Mouse (Mus musculus) C2C12 (cell line): Measurements from ENCODE around the gene Nrm.

Source experiments
- CEBPB ChIP-seq: IDR thresholded peaks from one replicate; pipeline ENCODE4 v1.6.1; 2011; ENCODE audit warnings: low read depth, mild to moderate bottlenecking, control low read depth, moderate library complexity
- CTCF ChIP-seq: IDR thresholded peaks from one replicate; pipeline ENCODE4 v1.5.1; 2011; ENCODE audit not compliant: control insufficient read depth, insufficient read depth, insufficient read length
- MAX ChIP-seq: IDR thresholded peaks from one replicate; pipeline ENCODE4 v1.6.1; 2011; ENCODE audit warnings: mild to moderate bottlenecking, control low read depth
- MYOD1 ChIP-seq: IDR thresholded peaks from one replicate; pipeline ENCODE4 v1.6.1; 2011; ENCODE audit warnings: low read depth; ENCODE audit not compliant: control insufficient read depth, insufficient read length
- MYOG ChIP-seq: IDR thresholded peaks from one replicate; pipeline ENCODE4 v1.6.1; 2011; ENCODE audit not compliant: control insufficient read depth, insufficient read length; ENCODE audit errors: extremely low read depth
- USF1 ChIP-seq: IDR thresholded peaks from one replicate; pipeline ENCODE4 v1.6.1; 2011; ENCODE audit warnings: low read depth, mild to moderate bottlenecking, control low read depth, moderate library complexity

DNA sequence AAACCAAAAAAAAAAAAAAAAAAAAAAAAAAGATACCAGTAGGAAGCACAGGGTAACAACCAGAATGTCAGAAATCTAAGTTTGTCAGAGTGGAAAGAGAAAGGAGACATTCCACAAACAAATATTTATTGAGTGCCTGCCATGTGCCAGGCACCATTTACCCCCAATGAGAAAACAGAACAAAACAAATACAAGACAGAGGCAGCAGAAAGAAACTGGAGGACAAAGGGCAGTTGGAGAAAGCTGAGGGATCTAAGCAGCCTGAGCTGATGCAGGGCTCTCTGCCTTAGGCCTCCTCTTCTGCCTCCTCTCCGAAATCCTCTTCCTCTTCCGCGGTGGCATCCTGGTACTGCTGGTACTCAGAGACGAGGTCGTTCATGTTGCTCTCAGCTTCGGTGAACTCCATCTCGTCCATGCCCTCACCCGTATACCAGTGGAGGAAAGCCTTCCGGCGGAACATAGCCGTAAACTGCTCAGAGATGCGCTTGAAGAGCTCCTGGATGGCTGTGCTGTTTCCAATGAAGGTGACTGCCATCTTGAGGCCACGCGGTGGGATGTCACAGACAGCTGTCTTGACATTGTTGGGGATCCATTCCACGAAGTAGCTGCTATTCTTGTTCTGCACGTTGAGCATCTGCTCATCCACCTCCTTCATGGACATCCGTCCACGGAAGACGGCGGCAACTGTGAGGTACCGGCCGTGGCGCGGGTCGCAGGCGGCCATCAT, 26.3 kb upstream of the Nrm start:
- TF ChIP-seq USF1 (no peak), CTCF (no peak), MAX (no peak), MYOD1 (no peak), CEBPB (no peak), MYOG (no peak)
